Mouse (Mus musculus): Measurements from ENCODE around the gene Wnk4. TPM values are rescaled to one million over a fixed set of nuclear protein-coding genes. Genes with fewer than 3 reads are reported as not detected.

Wnk4 gene
- polyA plus RNA-seq, 1 experiment from 2014 or later = 5.8 TPM

DNA sequence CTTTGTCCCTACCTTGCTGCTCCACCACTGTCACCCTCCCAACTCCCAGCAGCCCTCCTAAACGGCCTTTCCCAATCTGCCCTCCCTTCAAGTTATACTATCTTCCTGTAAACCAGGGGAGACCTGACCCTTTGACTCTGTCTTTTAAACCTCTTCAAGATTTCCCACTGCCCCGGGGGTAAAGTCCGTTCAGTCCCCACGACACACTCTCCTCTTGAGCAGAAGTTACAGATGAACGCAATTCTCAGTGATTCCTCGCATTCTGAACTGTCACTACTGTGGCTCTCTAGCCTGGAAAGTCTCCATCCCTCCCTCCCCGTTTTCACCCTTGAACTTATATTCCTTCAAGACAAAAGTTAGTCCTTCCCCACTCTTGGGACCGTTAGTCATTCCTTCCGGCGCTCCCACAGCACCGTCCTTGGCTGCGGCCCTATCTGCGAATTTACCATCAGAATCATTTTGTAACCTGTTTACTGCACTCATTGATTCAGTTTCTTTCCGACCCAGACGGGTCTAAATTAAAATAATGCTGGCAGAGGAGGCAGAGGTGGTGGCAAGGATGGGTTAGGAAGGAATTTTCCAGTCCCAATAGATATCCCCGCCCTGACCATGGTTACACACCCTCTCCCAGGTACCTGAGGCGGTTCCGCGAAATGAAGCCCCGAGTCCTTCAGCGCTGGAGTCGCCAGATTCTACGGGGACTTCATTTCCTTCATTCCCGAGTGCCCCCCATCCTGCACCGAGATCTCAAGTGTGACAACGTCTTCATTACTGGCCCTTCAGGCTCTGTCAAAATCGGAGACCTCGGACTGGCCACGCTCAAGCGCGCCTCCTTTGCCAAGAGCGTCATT is 3.0 kb downstream of the Wnk4 start:
- 14% methylated on average over 32 of the region's 32 CpGs for WGBS
- DNase-seq = no peak
- Histone ChIP-seq H3K4me3 (ENCODE audit: low read depth, low read length) (peak overlapping the region; percentile 11; the same call in 1 of the 2 replicates), H3K36me3 (ENCODE audit: insufficient read depth) (peaks cover 3% of the 10 kb centered on the region; the same call in 1 of the 2 replicates), H3K4me1 (ENCODE audit: insufficient read depth) (peaks cover 25% of the 10 kb centered on the region), H3K9me3 (ENCODE audit: low read depth, low read length) (no peaks in the 10 kb centered on the region), H3K9ac (no peak overlapping the region), H3K27ac (ENCODE audit: low read depth) (no peak overlapping the region), H3K27me3 (ENCODE audit: insufficient read depth, low read length) (peaks cover 38% of the 10 kb centered on the region), H3K4me2 (peak overlapping the region; percentile 100; the same call in 1 of the 2 replicates)
- no peak for TF ChIP-seq CTCF (IDR thresholded peaks at IDR 0.05; ENCODE audit: low read depth)
- no peak for ATAC-seq (ENCODE audit: insufficient read depth)

- Histone ChIP-seq H3K36me3 (ENCODE audit: insufficient read depth) (no peaks in the 10 kb centered on the region), H3K9me3 (ENCODE audit: low read depth, low read length) (no peaks in the 10 kb centered on the region), H3K4me3 (ENCODE audit: low read depth, low read length) (no peak overlapping the region), H3K9ac (no peak overlapping the region), H3K27me3 (ENCODE audit: insufficient read depth, low read length) (peaks cover 38% of the 10 kb centered on the region), H3K4me1 (ENCODE audit: insufficient read depth) (peaks cover 22% of the 10 kb centered on the region), H3K27ac (ENCODE audit: low read depth) (no peak overlapping the region), H3K4me2 (no peak overlapping the region)
- no peak for TF ChIP-seq CTCF (IDR thresholded peaks at IDR 0.05; ENCODE audit: low read depth)
- DNase-seq (no peak), ATAC-seq (ENCODE audit: insufficient read depth) (no peak)
- WGBS = 28% methylated on average over 3 of the region's 3 CpGs
Observed at GRCm38 (mm10) chr11:101263989-101264280, 3.6 kb downstream of the Wnk4 start.

DNA sequence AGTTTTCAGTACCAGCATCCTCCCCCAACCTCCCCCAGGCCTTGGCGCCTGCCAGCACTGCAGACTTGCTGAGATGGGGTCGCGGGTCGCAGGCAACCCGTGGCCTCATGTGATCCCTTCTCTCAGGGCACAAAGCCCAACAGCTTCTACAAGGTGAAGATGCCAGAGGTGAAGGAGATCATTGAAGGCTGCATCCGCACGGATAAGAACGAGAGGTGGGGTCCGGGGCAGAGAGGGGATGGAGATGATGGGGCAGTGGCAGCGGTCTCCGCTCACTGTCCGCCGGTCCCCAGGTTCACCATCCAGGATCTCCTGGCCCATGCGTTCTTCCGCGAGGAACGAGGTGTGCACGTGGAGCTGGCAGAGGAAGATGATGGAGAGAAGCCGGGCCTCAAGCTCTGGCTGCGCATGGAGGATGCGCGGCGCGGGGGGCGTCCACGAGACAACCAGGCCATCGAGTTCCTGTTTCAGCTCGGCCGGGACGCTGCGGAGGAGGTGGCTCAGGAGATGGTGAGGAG is 4.6 kb downstream of the Wnk4 start:
- TF ChIP-seq CTCF (IDR thresholded peaks at IDR 0.05; ENCODE audit: low read depth) = no peak
- Histone ChIP-seq H3K27me3 (ENCODE audit: insufficient read depth, low read length) (peaks cover 38% of the 10 kb centered on the region), H3K4me3 (ENCODE audit: low read depth, low read length) (peak overlapping the region; percentile 29), H3K36me3 (ENCODE audit: insufficient read depth) (no peaks in the 10 kb centered on the region), H3K4me1 (ENCODE audit: insufficient read depth) (peaks cover 16% of the 10 kb centered on the region), H3K9me3 (ENCODE audit: low read depth, low read length) (no peaks in the 10 kb centered on the region), H3K4me2 (peak overlapping the region; percentile 64), H3K9ac (peak overlapping the region; percentile 43), H3K27ac (ENCODE audit: low read depth) (no peak overlapping the region)
- peak; percentile 55 for DNase-seq
- no peak for ATAC-seq (ENCODE audit: insufficient read depth)
- 8% methylated on average over 31 of the region's 31 CpGs for WGBS

- Histone ChIP-seq H3K9me3 (ENCODE audit: low read depth, low read length) (no peaks in the 10 kb centered on the region), H3K9ac (no peak overlapping the region), H3K4me1 (ENCODE audit: insufficient read depth) (peaks cover 16% of the 10 kb centered on the region), H3K36me3 (ENCODE audit: insufficient read depth) (no peaks in the 10 kb centered on the region), H3K27ac (ENCODE audit: low read depth) (no peak overlapping the region), H3K27me3 (ENCODE audit: insufficient read depth, low read length) (peaks cover 38% of the 10 kb centered on the region), H3K4me3 (ENCODE audit: low read depth, low read length) (no peak overlapping the region; the same call in 1 of the 2 replicates), H3K4me2 (peak overlapping the region; percentile 64)
- DNase-seq (no peak), ATAC-seq (ENCODE audit: insufficient read depth) (no peak)
- no peak for TF ChIP-seq CTCF (IDR thresholded peaks at IDR 0.05; ENCODE audit: low read depth)
- WGBS = 36% methylated on average over 6 of the region's 6 CpGs
Observed at GRCm38 (mm10) chr11:101265906-101266305, 5.5 kb downstream of the Wnk4 start.

DNA sequence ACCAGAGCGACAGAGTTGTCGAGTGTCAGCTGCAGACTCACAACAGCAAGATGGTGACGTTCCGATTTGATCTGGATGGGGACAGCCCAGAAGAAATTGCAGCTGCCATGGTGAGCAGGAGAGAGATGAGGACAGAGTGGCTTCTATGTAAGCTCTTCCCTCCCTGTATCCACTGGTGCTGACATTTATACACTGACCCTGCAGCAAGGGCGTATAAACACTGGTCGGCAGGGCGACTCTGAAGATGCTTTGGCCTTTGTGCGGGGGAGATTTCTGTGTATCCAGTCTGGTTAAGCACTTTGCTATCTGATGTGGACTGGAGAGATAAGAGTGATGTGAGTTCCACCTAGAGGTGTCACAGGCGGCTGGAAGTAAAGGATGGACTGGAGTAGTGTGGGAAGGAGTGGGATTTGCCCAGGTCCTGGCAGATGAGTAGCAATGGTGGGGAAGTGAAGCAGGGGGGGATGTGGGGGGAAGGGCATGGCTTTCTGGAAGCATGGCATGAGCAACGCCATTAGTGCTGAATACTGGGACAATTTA is 9.3 kb downstream of the Wnk4 start:
- WGBS = 7% methylated on average over 10 of the region's 10 CpGs
- Histone ChIP-seq H3K27ac (ENCODE audit: low read depth) (no peak overlapping the region), H3K4me2 (peak overlapping the region; percentile 29; the same call in 1 of the 2 replicates), H3K4me3 (ENCODE audit: low read depth, low read length) (no peak overlapping the region), H3K4me1 (ENCODE audit: insufficient read depth) (peaks cover 12% of the 10 kb centered on the region; the same call in 1 of the 2 replicates), H3K36me3 (ENCODE audit: insufficient read depth) (no peaks in the 10 kb centered on the region), H3K9me3 (ENCODE audit: low read depth, low read length) (no peaks in the 10 kb centered on the region), H3K27me3 (ENCODE audit: insufficient read depth, low read length) (peaks cover 9% of the 10 kb centered on the region), H3K9ac (peak overlapping the region; percentile 20)
- DNase-seq (peak; percentile 58), ATAC-seq (ENCODE audit: insufficient read depth) (no peak)
- no peak for TF ChIP-seq CTCF (IDR thresholded peaks at IDR 0.05; ENCODE audit: low read depth)

GRCm38 (mm10) chr11:101272446-101272845 is 12.1 kb downstream of the Wnk4 start:
- no peak for DNase-seq
- WGBS = 92% methylated on average over 3 of the region's 3 CpGs

DNA sequence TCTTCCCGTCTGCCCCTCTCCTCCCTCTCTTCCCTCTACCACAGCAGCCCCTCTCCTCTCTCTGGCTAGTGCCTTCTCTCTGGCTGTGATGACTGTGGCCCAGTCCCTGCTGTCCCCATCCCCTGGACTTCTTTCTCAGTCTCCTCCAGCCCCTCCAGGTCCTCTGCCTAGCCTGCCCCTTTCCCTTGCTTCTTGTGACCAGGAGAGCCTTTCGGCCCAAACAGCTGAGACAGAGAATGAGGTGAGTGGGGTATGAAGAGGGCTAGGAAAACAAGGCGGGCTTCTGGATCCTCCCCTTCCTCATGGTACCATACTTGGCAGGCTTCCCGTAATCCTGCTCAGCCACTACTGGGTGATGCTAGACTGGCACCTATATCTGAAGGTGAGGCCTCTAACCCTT is 14.9 kb downstream of the Wnk4 start:
- Histone ChIP-seq H3K9ac (no peak overlapping the region), H3K4me1 (ENCODE audit: insufficient read depth) (peaks cover 16% of the 10 kb centered on the region), H3K4me2 (no peak overlapping the region), H3K36me3 (ENCODE audit: insufficient read depth) (no peaks in the 10 kb centered on the region), H3K27ac (ENCODE audit: low read depth) (no peak overlapping the region), H3K4me3 (ENCODE audit: low read depth, low read length) (no peak overlapping the region), H3K9me3 (ENCODE audit: low read depth, low read length) (no peaks in the 10 kb centered on the region), H3K27me3 (ENCODE audit: insufficient read depth, low read length) (no peaks in the 10 kb centered on the region)
- DNase-seq (no peak), ATAC-seq (ENCODE audit: insufficient read depth) (no peak)
- no peak for TF ChIP-seq CTCF (IDR thresholded peaks at IDR 0.05; ENCODE audit: low read depth)
- WGBS = 58% methylated on average over 4 of the region's 4 CpGs

More at GRCm38 (mm10) chr11:101272446-101272845, 12.1 kb downstream of the Wnk4 start:
- H3K27me3 ChIP-seq (ENCODE audit: insufficient read depth, low read length) = no peaks in the 10 kb centered on the region
- no peak overlapping the region for H3K4me2 ChIP-seq
- peaks cover 13% of the 10 kb centered on the region for H3K4me1 ChIP-seq (ENCODE audit: insufficient read depth)
- H3K27ac ChIP-seq (ENCODE audit: low read depth) = no peak overlapping the region
- TF ChIP-seq CTCF (IDR thresholded peaks at IDR 0.05; ENCODE audit: low read depth) = no peak
- H3K9ac ChIP-seq = no peak overlapping the region
- H3K9me3 ChIP-seq (ENCODE audit: low read depth, low read length) = no peaks in the 10 kb centered on the region
- H3K36me3 ChIP-seq (ENCODE audit: insufficient read depth) = no peaks in the 10 kb centered on the region
- H3K4me3 ChIP-seq (ENCODE audit: low read depth, low read length) = no peak overlapping the region
- no peak for ATAC-seq (ENCODE audit: insufficient read depth)

All from lung, embryonic 14.5 days (tissue).